Mouse (Mus musculus) lung, postnatal 14 days (tissue): Measurements from ENCODE around the gene Maco1.
A peak's percentile ranks its signal among the peaks of the same experiment; 100 is the strongest.

Source experiments
- DNase-seq: peaks from one replicate; pipeline ENCODE4 v3.0.0; 2021

Gene Maco1

GRCm38 (mm10) chr4:134853259-134853636, at the start of gene Maco1:
TSS of gene Maco1 (minus strand) at chr4:134853345.
- DNase-seq = peak; percentile 100

- no peak for DNase-seq
Observed at GRCm38 (mm10) chr4:134901126-134901525, 48.0 kb upstream of the Maco1 start.

DNA sequence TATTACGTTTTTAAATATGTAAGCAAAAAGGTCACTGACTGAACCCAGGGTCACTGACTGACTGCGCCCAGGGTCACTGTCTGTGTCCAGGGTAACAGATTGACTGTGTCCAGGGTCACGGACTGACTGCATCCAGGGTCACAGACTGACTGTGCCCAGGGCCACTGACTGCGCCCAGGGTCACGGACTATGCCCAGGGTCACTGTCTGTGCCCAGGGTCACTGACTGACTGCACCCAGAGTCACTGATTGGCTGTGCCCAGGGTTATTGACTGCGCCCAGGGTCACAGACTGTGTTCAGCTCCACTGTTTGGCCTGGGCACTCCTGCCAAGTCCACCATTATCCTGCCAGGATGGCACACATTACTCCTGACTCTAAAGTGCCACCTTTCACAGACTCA, 44.1 kb upstream of the Maco1 start:
- no peak for DNase-seq

GRCm38 (mm10) chr4:134892096-134892495, 39.0 kb upstream of the Maco1 start:
- DNase-seq = peak; percentile 70

DNA sequence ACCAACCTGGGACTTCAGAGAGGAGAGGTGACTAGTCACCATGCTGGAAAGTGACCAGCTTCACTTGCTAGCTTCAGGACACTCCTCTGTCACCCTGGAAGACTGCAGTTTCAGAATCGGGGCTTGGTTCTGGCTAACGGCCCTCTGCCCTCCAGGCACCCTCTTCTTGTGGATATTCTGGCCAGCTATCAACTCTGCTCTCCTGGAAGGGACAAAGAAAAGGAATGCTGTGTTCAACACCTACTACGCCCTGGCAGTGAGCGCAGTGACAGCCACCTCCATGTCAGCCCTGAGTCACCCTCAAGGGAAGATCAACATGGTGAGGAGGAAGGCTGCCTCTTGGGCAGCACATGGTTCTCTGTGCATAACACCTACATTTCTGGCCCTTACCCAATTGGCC, 31.2 kb upstream of the Maco1 start:
- no peak for DNase-seq

- no peak for DNase-seq
Observed at GRCm38 (mm10) chr4:134883808-134884207, 30.7 kb upstream of the Maco1 start.

DNA sequence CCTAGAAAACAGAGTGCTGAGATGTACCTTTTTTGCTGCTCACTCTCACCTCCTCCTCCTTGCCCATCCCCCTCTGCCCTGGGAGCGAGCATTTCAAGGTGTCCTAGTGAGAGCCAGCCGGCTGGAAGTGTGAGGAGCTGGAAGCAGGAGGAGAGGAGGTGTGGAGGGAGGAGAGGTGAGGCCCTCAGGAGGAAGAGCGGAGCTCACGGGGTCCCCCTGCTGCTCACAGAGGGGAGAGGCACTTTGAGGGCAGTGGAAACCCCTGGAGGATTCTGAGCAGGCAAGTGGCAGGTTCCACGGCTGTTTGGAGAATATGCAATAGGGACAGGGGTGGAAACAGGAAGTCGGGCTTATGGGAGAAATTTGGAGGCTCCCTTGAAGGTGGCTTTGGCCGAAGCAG, 30.1 kb upstream of the Maco1 start:
- DNase-seq = peak; percentile 35

DNA sequence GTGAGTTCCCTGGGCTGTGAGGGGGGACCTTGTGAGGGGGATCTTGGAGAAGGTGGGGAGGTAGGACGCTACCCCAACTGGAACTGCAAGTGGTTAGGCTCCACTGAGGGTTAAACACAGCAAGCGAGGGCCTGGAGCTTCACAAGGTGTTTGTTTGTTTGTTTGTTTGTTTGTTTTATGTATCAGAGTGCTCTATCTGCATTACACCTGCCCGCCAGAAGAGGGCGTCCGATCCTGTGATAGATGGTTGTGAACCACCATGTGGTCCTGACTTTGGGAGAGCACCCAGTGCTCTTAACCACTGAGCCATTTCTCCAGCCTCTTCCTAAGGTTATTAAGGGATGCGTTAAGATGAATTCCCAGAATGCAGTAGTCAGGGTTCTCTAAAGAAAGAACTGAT, 26.9 kb upstream of the Maco1 start:
- DNase-seq = peak; percentile 17

DNA sequence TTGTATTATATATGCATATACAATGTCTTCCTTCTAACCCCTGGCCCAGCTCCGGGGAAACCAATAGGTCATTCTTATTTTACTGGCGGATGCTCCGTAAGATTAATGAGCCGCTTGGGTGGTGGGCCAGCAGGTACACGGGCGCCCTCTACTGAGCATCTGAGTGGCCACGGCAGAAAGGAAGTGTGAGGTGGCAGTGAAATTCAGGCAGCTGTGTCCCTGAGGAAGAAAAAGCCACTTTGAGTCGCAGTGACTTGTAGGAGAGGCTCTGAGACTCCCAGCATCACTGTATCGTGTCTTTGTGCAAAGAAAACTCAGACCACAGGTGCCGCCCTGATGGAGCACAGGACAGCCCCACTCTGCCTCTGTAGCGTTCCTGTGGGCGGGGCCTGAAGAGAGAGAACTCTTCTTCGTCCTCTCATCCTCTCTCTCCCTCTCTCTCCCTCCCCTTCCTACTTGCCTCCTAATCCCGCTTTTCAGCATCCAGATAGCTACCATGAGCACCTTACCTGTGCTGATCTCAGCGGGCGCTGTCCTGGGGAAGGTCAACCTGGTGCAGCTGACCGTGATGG, 26.4 kb upstream of the Maco1 start:
- peak; percentile 84 for DNase-seq

- no peak for DNase-seq
Observed at GRCm38 (mm10) chr4:134876171-134876570, 23.0 kb upstream of the Maco1 start.

- no peak for DNase-seq
Observed at GRCm38 (mm10) chr4:134871950-134872349, 18.8 kb upstream of the Maco1 start.

DNA sequence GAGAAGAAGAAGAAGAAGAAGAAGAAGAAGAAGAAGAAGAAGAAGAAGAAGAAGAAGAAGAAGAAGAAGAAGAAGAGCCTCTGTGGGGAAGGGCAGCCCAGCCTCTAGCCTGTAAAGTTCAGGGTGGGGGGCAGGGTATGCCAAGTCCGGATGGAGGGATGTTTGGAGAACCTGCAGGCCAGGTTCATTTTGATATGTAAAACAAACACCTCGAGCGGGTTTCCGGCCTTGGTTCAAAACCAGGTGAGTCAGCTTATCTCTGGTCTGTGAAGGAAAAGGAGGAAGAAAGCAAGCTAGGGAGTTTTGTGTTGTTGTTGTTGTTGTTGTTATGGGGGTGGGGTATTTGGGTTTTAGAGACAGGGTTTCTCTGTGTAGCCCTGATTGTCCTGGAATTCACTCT, 18.3 kb upstream of the Maco1 start:
- DNase-seq = no peak

DNA sequence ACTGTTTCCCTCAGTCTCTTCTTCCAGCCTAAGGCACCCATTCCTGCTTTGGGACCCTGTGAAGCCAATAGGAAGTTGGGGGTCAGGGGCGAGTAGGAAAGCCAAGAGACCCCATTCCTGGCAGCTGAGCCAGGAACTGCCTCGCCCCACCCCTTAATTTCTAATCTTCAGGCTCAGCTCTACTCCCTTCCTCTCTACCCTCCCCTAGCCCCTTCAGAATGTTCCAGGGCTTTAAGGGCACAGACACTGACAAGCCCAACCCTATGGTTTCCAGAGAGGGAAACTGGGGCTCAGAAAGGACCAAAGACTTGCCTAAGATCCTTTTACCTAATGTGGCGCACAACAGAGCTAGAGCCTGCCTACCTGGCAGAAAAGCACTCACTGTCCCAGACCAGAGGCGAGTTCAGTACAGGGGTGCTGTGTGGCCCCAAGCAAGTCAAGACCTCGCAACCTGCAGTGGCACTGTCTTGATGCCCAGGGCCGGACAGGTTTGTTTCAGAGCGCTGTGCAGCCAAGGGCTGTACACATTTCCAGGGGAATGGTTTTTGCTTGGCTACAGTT, 16.8 kb upstream of the Maco1 start:
- no peak for DNase-seq

DNA sequence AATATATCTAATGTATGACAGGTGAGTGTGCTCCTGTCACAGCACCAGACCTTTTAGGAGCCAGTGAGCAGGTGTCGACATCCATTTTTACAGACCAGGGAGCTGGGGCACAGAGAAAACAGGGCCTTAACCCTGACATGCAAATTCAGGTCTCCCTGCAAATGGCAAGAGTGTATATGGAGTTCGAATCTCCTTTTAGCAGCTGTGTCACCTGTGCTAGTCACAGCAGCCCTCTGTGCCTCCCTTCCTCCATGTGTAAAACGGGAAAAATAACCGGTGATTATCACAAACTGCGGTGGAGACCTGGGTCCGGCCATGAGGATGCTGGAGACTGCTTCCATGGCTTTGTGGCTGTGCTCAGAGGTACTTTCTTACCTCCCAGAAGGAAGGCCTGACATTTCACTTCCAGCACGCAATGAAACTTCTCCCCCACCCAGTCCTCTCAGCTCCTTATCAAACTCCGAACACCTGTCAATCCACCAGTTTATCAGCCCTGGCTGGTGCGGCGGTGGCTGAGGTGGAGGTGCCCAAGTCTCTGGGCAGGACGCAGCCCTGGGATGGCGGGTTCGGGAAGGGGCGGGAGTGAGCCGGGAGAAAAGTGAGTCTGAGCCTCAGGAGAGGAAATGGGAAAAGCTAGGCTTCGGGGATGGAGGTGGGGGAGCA, 16.1 kb upstream of the Maco1 start:
- no peak for DNase-seq

DNA sequence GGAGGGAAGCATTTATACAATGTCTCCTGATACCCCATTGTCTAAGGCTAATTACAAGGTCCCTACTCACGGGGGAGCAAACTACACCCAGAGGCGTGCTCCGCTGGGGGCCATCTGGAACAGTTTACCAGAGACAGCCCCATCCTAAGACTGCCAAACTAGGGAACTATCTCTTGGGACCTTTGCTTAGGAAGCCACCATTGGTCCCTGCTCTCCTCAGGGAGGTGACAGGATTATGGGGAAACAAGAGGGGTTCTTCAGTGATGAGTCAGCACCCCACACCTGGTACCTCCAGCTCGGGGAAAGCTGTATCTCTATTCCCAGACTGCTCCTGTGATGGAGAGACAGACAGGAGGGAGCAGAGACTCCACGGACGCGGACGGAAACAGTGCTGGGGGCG, 15.3 kb upstream of the Maco1 start:
- no peak for DNase-seq

- no peak for DNase-seq
Observed at GRCm38 (mm10) chr4:134868065-134868464, 14.9 kb upstream of the Maco1 start.

DNA sequence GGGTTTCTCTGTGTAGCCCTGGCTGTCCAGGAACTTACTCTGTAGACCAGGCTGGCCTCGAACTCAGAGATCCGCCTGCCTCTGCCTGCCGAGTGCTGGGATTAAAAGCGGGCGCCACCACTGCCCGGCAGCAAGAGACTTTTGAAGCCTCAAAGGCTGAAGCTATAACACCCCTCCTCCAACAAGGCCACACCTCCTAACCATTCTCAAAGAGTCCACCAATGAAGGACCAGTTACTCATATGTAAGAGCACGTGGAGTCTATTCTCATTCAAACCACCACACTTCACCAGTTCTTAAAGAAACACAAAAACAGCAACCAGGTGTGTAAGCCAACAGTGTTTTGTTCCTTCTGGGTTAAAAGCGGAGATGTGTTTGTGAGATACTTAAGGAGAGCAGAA, 14.5 kb upstream of the Maco1 start:
- no peak for DNase-seq

GRCm38 (mm10) chr4:134867213-134867612, 14.1 kb upstream of the Maco1 start:
- DNase-seq = no peak

DNA sequence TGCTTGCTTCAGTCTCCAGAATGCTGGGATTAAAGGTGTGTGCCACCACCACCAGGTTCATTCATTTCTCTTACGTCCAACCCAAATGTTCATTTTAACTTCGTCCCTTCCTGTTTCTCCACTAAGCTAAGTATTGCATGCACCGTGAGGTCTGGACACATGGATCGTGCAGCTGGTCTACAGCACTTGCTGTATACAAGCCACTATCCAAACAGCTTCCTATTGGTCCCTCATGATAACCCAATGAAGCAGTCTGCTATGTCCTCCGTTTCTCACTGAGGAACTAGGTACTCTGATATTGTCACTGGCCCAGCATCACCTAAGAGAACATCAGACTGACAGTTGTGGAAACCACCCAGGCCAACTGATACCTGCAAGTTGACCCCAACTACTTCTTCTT, 12.6 kb upstream of the Maco1 start:
- DNase-seq = no peak

- no peak for DNase-seq
Observed at GRCm38 (mm10) chr4:134865340-134865739, 12.2 kb upstream of the Maco1 start.

GRCm38 (mm10) chr4:134863937-134864729, 11.0 kb upstream of the Maco1 start, which contains the start of gene Rhd:
TSS of gene Rhd (plus strand) at chr4:134864536.
- no peak for DNase-seq

DNA sequence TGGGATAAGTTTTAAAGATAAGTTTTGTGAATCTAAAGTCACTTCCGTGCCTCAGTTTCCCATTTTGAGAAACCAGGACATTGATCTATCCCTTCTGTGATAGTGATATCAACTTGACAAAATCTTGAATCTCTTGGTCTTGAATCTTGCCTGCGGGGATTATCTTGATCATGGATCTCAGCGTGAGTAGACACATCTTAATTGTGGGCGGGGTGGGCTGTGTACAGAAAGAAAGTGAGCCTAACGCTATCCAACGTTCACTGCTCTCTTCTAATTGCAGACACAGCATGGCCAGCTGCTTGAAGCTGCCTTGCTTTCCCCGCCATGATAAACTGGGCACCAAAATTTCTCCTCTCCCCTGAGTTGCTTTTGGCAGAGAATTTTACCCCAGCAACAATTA, 9.9 kb upstream of the Maco1 start:
- no peak for DNase-seq

DNA sequence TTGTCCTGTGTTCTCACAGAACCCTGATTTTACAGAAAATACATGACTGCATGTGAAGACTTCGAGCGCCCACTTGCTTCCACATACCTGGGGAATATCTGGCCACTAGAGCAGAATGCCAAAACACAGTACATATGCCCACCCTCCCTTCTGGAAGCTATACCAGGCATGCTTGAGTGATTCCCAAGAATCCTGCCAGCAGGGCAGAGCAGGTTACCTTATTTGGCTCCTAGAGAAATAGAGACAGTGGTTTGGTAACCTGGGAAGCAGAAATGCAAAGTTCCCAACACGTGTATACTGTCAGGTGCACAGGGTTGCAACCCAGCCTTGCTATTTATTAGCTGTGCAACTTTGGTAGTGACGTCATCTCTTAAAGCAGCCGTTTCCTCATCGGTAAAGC, 8.7 kb upstream of the Maco1 start:
- no peak for DNase-seq

- DNase-seq = no peak
Observed at GRCm38 (mm10) chr4:134858494-134858893, 5.3 kb upstream of the Maco1 start.
